Mouse (Mus musculus) bone marrow, adult 2 months (tissue): ENCODE measurements around the gene Rprml.

Experiments
- CTCF ChIP-seq: fragments of 200-500 bp; IDR thresholded peaks from 2 replicates; pipeline ENCODE4 v1.5.1; 2011; ENCODE audit warnings: low read length, control low read depth; ENCODE audit not compliant: control insufficient read depth, insufficient read depth
- POLR2A ChIP-seq: fragments of 200-500 bp; IDR thresholded peaks from 2 replicates; pipeline ENCODE4 v1.6.1; 2011; ENCODE audit warnings: low read depth, mild to moderate bottlenecking, control low read depth, low read length, borderline replicate concordance; ENCODE audit not compliant: control insufficient read depth

- TF ChIP-seq CTCF (no peak), POLR2A (no peak)
Measured at GRCm38 (mm10) chr11:103683667-103684334, 34.4 kb downstream of the Rprml start.
